Mouse (Mus musculus): ENCODE results near the gene Agtpbp1.
A peak's percentile ranks its signal among the peaks of the same experiment; 100 is the strongest.

The Agtpbp1 gene

DNA sequence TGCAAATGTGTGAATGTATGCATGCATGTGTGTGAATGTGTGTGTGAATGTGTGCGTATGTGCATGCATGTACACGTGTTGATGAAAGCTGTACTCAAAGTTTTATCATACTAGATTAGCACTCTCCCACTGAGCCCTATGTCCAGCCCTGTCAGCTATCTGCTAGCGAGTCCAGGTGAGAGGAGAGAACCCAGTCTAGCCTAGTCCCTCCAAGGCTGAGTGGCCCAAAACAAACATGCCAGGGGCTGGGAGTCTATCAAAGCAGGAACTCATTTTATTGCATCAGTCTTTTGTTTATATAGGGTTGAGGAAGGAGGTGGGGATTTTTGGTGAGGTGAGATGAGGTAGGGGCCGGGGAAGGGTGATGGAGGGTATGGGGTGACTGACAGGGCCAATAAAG is 172.4 kb downstream of the Agtpbp1 start:
- DNase-seq: no peak

DNA sequence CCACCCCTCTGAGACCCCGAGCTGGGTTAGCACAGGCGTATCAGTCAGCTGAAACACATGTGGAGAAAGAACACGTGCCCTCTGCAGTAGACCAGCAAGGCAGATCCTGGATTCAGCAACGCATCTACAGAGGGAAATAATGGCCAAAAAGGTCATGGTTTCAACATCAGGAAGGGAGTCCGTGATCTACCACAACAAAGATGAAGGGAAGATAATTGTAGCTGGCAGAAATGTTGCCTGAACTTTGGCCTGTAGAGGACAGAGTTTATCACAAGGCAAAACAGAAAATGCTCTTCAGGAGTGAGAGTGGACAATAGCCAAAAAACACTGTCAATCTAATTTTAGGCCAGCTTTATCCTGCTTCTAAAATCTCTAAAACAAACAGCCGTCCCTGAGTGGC is 177.8 kb downstream of the Agtpbp1 start:
- DNase-seq: no peak

DNA sequence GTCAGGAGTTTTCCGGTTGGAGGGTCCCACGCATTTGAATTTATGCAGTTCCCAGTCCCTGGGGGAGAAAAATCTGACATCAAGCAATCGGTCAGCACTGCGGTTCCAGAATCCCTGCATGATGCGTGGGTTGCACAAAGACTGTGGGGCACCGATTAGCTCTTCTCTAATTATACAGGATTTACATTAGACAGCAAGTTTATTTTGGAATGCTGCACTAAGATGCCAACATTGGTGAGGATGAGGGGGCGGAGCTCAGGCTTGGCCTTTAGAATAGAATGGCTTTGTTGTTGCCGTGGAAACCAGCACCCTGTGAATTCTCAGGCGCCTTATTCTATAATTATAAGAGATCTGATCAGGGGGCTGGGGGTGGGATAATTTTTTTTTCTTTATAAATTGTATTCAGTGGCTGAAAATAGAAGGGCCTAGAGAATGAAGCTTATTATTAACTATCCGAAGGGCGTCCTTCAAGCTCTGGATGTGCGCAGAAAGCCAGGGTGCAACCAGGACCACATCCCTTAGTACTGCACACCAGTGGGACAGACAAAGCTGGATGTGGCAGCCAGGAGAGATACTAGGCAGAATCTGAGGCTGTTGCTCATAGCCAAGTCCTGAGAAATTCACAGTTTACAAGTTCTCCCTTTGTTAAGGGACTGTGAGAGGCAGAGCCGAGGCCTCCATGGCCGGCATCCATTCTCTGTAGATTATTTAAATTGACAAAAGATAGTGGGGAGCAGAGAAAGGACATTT is 182.8 kb downstream of the Agtpbp1 start:
- DNase-seq: no peak

DNA sequence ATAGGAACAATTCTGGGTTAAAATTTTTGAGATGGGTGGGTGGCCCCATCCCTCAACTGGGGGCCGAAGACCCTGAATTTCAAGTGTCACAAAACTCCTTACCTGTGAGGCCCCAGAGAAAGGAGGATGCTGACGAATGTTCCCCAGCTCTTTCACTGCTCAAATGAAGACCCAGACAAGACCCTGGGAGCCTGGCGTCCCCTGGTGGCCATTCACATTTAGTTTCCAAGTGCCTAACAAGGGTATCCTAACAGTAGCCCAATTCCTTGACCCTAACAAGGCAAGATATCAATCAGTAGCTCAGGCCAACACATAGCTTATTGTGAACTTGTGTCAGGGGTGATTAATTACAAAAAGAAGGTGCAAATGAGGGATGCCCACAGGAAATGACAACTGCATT is 187.5 kb downstream of the Agtpbp1 start:
- DNase-seq: peak; percentile 12
